Mouse (Mus musculus) neural tube, embryonic 12.5 days (tissue): Measurements from ENCODE around the gene Espn. TPM values are rescaled to one million over a fixed set of nuclear protein-coding genes. Genes with fewer than 3 reads are reported as not detected.

Source experiments
- polyA plus RNA-seq: library from polyadenylated mRNA; unstranded; fragments of >200 nt; fragmentation: Nextera tagmentation; extraction: Ambion mirVana; gene quantifications from 2 replicates; pipeline ENCODE4 v1.2.1, GENCODE M21; 2016

The Espn gene
- polyA plus RNA-seq, 1 experiment from 2014 or later = 0.32 TPM

Other genes with a start within 250 kb of the Espn start
- 84.0 and 91.4 TPM in 2 replicates for gene Dnajc11, start 218.7 kb downstream of the Espn start, polyA plus RNA-seq
- gene Thap3, start 163.4 kb downstream of the Espn start, polyA plus RNA-seq = 32.2 and 36.2 TPM in 2 replicates
- 30.5 and 31.3 TPM in 2 replicates for gene Phf13, start 156.1 kb downstream of the Espn start, polyA plus RNA-seq
- gene Klhl21, start 143.6 kb downstream of the Espn start, polyA plus RNA-seq = 7.2 and 7.6 TPM in 2 replicates
- gene Zbtb48, start 124.7 kb downstream of the Espn start, polyA plus RNA-seq = 17.8 and 20.4 TPM in 2 replicates
- gene Tas1r1, start 113.8 kb downstream of the Espn start, polyA plus RNA-seq = 1.2 and 1.4 TPM in 2 replicates
- 33.5 and 34.8 TPM in 2 replicates for gene Nol9, start 113.0 kb downstream of the Espn start, polyA plus RNA-seq
- gene Plekhg5, start 79.9 kb downstream of the Espn start, polyA plus RNA-seq = 10.4 and 10.6 TPM in 2 replicates
- 0.80 and 1.2 TPM in 2 replicates for gene Tnfrsf25, start 36.4 kb downstream of the Espn start, polyA plus RNA-seq
- 0.24 and 1.7 TPM in 2 replicates for gene Hes2, start 6.5 kb upstream of the Espn start, polyA plus RNA-seq
- 191 and 213 TPM in 2 replicates for gene Acot7, start 25.8 kb upstream of the Espn start, polyA plus RNA-seq
- 13.9 and 15.5 TPM in 2 replicates for gene Gpr153, start 121.9 kb upstream of the Espn start, polyA plus RNA-seq
- 0.58 and 1.1 TPM in 2 replicates for gene Hes3, start 139.3 kb upstream of the Espn start, polyA plus RNA-seq
- 23.0 and 24.7 TPM in 2 replicates for gene Icmt, start 144.9 kb upstream of the Espn start, polyA plus RNA-seq
- 5.8 and 7.3 TPM in 2 replicates for gene Rnf207, start 166.6 kb upstream of the Espn start, polyA plus RNA-seq
- gene Rpl22, start 173.4 kb upstream of the Espn start, polyA plus RNA-seq = 255 and 274 TPM in 2 replicates
- gene Chd5, start 186.3 kb upstream of the Espn start, polyA plus RNA-seq = 6.1 and 7.8 TPM in 2 replicates